Mouse (Mus musculus) liver, adult (tissue): ENCODE measurements around the gene Shprh.

Experiments used
- GATA4 ChIP-seq: IDR thresholded peaks from 2 replicates; pipeline ENCODE4 v1.6.1; 2014; ENCODE audit warnings: mild to moderate bottlenecking, low read length; ENCODE audit not compliant: insufficient replicate concordance

The Shprh gene

DNA sequence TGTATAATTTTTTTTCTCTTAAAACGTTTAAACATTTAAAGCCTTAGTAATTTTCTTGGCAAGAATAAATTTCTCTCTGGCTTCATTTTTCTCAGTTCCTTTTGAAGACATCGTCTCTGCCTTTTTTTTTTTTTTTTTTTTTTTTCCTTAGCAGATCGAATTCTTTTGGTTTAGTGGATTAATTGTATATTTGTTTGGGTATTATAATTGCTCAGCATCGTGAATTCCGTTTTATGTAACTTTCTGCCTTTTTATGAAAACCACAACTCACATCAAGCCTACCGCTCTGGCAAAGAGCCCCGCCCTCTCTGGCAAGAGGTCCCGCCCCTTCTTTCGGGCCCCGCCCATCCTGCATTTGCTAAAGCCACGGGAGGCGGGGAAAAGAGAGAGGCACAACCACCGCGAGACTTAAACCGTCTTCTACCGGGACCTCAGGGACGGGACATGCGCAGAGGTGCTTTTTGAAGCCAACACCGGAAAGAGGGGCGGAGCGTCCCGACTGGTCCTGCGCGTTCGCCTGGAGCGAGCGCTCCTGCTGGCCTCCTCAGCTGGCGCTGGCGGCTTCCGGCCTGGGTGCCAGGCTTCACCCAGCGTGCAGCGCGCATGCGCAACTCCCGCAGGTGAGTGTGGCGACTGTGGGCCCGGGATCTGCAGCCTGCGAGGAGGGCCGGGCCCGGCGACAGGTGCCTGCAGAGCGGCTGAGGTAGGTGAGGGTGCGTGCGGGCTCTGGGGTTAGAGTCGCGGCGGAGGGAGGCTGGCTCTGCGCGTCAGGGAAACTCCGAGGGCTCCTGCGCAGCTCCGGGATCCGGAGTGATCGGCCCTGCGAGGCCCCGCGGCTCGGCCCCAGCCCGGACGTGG, at the start of gene Shprh:
Shprh (plus strand) TSS at position 544 of the 858 bp plus-strand sequence.
- no peak; the same call in 1 of the 2 replicates for TF ChIP-seq GATA4

GRCm38 (mm10) chr10:11121781-11122180, 27.4 kb upstream of the Shprh start:
- TF ChIP-seq GATA4 = no peak

GRCm38 (mm10) chr10:11145580-11145979, 3.6 kb upstream of the Shprh start:
- TF ChIP-seq GATA4 = no peak

GRCm38 (mm10) chr10:11148446-11148845, 781 bp upstream of the Shprh start:
- TF ChIP-seq GATA4 = no peak

DNA sequence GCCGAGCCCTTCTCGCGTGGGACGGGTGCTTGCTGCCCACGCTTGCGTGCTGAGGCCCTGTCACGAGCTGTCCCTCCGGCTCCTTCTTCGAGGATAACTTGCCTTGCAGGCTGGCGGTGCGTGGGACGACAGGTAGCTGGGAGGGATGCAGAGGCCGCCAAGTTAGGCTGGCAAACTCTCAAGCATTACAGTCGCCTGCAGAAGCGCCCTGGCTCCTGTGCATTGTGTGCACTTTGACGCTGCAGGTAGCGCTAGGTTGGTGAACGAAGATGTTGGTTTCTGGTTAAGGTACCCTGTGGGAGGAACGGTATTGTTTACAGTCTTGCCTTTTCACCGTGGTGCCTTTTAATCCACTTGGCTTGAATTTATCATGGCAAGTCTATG, 507 bp downstream of the Shprh start:
- no peak for TF ChIP-seq GATA4

DNA sequence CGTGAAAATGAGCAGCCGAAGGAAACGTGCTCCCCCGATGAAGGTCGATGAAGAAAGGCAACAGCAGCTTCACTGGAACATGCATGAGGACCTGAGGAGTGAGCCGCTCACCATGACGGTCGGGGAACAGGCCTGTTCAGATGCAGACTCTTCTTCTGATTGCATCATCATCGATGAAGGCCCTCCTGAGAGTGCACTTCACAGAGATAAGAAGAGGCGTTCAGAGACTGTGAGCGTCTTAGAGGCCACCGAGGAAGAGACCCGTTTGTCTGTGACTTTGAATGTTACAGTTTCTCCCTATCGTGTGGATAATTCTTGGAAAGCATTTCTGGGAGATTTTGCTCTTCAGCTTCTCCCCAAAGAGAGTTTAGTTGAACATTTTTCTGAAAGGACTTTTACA, 2.4 kb downstream of the Shprh start:
- no peak for TF ChIP-seq GATA4

DNA sequence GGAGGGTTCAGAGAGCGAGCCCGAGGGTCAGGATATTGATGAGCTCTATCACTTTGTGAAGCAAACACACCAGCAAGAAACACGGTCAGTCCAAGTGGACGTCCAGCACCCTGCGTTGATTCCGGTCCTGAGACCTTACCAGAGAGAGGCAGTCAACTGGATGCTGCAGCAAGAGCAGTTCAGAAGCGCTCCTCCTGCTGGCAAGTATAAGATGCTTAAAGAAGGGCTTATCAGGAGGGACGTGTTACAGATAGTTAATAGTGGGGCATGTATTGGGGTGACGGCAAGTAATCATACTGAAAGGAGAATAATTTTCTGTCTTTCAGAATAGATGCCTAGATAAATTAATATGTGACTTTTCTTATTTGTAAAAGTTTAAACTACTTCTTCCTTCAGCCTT, 7.8 kb downstream of the Shprh start:
- TF ChIP-seq GATA4 = no peak

DNA sequence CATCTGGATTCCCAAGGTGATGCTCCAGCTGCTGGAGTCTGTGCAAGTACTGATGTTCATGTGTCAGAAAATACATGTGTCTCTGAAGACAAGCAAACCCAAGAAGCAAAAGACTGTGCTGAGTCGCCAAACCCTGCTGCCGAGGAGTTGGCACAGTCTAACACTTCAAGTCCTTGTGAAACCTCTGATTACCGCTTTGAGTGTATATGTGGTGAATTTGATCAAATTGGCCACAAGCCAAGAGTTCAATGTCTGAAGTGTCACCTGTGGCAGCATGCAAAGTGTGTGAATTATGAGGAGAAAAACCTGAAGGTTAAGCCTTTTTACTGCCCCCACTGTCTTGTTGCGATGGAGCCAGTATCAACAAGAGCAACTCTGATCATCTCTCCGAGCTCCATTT, 15.3 kb downstream of the Shprh start:
- no peak for TF ChIP-seq GATA4

DNA sequence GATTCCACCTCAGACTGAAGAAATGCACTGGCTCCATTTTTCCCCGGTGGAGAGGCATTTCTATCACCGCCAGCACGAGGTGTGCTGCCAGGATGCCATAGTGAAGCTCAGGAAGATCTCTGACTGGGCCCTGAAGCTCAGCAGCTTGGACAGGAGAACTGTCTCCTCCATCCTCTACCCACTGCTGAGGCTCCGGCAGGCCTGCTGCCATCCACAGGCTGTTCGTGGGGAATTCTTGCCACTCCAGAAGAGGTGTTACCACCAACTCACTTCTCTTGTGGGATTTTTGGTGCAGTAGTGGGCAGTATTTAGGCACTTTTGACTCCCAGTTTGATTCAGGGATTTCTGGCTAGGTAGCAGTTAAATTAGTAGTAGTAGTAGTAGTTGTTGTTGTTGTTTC, 21.0 kb downstream of the Shprh start:
- no peak for TF ChIP-seq GATA4

DNA sequence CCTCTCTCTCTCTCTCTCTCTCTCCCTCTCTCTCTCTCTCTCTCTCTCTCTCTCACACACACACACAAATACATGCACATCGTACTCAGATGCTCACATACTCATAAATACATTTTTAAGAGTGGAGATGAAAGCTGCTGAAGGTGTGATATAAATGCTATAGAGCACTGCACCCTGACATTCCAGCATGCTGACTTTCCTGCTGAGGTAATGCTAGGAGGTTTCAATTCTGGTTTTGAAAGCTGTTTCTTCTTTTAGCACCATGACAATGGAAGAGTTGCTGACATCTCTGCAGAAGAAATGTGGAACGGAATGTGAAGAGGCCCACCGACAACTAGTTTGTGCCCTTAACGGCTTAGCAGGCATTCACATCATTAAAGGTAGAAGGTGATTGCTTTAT, 22.4 kb downstream of the Shprh start:
- TF ChIP-seq GATA4 = no peak

DNA sequence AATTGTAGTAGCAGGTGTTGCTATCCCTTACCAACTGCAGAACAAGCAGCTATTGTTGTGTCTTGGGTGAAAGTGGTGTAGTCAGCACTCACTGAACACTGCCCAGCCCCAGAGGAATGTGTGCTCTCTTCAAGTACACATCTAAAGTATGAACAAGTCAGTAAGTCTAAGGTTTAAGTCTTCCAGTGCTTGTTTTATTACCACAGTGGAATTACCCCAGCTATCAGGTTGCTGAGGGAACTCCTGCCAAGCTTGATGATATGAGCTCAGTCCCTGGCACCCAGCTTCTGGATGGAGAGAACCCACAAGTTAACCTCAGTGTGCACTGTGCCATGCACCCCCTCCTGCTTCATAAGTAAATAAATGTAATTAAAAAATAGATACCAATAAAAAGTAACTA, 23.3 kb downstream of the Shprh start:
- no peak for TF ChIP-seq GATA4

DNA sequence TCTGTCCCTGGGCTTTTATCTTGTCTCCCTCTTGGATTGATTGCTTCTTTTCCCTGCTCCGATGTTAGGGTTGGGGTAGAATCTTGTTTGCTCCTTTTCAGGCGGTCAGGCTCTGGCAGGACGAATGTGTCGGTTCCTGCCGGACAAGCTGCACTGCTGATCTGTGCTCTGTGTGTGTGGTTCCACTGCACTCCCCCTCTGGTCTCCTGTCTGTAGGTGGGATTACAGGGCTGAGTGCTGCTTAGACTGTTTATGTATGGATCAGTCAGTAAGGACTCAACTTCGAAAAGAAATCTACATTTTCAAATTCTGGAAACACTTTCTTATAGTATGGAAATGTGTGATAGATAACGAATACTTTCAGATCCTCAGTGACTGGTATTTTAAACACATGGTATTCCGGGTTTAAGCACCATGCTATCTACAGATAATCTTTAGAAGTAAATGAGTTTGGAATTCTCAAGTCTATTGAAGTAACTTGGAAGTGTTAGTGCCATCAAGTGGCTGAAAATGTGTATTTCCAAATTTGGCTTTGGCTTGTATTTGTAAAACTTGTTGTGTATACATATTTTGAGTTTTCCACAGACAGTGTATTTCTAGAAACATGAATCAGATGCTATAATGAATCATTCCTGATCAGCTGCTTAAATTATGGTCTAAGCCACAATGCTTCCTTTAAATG, 26.7 kb downstream of the Shprh start:
- no peak for TF ChIP-seq GATA4

DNA sequence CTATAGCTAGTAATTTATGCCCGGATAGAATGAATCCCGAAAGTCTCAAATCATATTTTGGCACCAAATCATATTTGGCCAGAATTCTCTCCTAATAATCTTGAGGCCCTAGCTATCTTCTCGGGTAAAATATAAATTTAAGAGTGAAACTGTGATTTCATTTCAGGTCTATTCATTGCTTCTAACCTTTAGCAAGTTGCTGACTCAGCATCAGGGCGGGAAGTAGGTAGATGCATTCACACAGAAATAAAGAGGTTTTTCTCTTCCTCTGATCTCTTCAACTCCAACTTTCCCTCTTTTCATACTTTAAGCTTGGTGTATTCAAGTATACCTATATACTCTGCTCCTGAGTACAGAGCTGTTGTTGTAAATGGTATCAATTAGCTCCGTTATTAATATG, 30.9 kb downstream of the Shprh start:
- TF ChIP-seq GATA4 = no peak

GRCm38 (mm10) chr10:11197341-11197740, 48.1 kb downstream of the Shprh start:
- TF ChIP-seq GATA4 = no peak

DNA sequence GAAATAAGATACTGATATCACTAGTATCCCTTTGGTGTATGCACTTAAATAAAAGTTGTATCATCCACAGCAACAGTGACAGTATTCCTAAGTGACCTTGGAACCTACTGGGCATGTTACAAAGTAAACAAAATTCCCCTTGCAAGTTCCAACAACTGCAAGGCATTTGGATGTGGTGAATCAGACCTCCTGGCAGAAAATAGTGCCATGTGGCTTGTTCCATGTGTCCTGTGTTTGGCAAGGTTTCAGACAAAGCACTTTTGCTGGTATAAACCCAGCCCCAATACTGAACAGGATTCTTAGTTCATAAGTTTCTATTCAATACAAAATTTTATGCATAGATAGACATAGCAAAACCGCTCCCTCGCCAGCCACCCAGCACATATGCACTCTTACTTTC, 49.1 kb downstream of the Shprh start:
- no peak for TF ChIP-seq GATA4

GRCm38 (mm10) chr10:11199980-11200379, 50.8 kb downstream of the Shprh start:
- TF ChIP-seq GATA4 = no peak
